Mouse (Mus musculus): ENCODE measurements around the gene Dspp.

Dspp gene

DNA sequence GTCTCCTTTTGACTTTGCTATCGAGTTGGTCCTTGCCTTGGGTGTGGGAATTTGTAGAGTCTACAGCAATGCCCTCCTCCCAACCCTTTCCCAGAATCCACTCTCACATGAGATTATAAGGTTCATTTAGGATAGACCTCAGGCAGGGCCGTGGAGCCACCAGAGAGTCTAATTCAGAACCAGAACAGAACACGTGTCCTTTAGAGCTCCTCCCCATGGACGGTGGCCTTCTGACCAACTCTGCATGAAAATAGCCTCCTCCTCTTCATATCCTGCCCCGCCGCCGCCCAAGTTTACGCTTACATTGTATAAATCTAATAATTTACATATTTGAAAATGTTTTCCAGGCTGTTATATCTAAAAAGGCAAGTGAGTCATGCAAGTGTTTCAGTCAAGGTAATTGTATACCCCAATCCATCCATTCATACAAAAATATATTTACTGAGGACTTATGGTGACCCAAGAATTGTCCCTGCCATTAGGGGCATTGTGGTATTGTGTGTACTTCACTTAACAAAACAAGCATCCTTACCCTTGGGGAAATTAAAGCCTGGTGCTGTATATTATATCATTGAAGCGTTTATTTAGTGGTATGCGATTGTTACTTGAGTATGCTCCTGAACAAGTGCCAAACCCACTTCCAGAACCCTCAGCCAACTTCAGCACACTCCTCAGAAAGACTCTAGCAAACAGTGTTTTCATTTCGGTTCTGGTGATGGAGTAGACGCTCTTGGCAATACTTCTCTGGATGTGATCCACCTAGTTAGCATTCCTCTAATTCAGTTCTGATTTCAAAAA is 30.8 kb downstream of the Dspp start:
- no peak for DNase-seq

DNA sequence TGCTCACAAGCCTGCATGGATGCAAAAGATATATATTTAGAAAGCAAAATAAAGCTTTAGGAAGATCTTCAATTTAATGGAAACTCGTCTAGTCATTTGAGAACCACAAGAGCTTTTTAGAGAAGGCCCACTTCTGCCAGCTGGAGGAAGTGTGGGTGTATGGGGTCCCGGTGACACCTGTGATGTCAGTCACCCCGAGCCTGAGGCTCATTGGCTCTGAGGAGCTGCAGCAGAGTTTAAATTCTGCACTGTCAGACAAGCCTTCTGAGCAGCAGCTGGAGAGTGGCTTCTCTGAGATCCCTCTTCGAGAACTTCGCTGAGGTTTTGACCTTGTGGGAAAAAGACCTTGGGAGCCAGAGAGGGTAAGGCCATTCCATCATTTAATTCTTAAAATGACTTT is 31.8 kb downstream of the Dspp start, which contains the start of gene Dmp1:
Dmp1 (plus strand) TSS at position 263 of the 400 bp plus-strand sequence.
- DNase-seq = no peak

GRCm38 (mm10) chr5:104212531-104212930 is 42.0 kb downstream of the Dspp start:
- DNase-seq = no peak

DNA sequence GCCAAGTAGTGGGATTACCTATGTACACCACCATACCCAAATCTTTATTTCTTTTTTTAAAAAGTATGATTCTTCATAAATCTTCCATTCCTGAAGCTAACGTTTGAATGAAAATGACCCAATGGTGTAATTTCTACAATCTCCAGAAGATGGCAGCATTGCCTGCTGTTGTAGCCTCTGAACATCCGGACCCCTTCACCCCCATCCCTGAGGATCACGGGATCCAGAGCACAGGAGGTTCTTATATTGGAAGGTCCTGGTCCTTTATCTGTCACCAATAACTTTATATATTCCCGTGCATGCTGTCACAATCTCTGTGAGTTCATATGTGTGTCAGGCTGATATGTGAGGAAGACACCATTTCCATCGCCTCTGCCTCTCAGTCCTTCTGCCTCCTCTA is 48.4 kb downstream of the Dspp start:
- DNase-seq = peak; percentile 26

DNA sequence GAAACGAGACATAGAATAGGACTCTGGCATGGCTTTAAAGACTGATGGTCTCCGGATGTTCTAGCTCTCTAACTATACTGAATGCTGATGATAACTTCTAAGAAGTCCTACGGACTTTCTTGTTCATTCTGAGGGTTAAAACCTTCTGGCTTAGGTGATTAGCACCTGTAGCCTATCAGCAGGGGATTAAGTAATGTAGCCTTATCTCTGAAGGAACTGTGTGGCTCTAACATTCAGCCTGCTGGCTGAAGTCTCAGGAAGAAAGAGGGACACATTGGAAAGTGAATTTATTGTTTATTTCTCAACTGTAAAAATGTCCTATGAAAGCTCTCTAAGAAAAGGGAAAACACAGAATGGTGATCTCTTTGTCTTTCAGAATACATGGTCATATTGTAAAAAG is 53.8 kb downstream of the Dspp start:
- no peak for DNase-seq

DNA sequence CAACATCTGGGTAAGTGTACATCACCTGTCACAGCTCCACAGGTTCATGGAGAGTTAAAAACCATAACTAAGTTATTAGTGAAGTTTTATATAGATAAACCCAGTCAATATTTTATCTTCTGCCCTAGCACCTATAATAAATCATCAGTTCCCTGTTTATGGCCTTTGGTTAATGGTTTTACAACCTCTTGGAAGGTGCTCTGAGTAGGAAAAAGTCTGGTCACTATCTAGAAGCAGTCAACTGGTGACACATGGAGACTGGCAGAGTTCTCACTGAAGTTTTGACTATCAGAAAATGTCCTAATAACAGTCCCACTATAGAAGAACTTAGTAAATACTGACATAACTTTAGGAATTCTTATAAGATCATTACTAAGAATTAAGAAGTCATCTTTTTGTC is 54.2 kb downstream of the Dspp start:
- DNase-seq = no peak

GRCm38 (mm10) chr5:104228497-104228896 is 58.0 kb downstream of the Dspp start:
- DNase-seq = no peak
